Mouse (Mus musculus): ENCODE results near the gene Gfra1. TPM values are rescaled to one million over a fixed set of nuclear protein-coding genes. Genes with fewer than 3 reads are reported as not detected.

Gene Gfra1
- polyA plus RNA-seq, 1 experiment from 2014 or later: not detected

GRCm38 (mm10) chr19:58427348-58427747 lies 28.4 kb downstream of the Gfra1 start:
- no peak overlapping the region for H3K27ac ChIP-seq
- no peaks in the 10 kb centered on the region for H3K36me3 ChIP-seq (ENCODE audit: inconsistent target)
- 100% methylated on average over 2 of the region's 2 CpGs for whole genome bisulfite sequencing (ENCODE audit: missing documents)

GRCm38 (mm10) chr19:58424928-58425327 lies 30.8 kb downstream of the Gfra1 start:
- H3K36me3 ChIP-seq (ENCODE audit: inconsistent target): no peaks in the 10 kb centered on the region
- H3K79me2 ChIP-seq (ENCODE audit: inconsistent target): no peaks in the 10 kb centered on the region
- no peak overlapping the region for H3K4me3 ChIP-seq (ENCODE audit: inconsistent target)
- H3K27ac ChIP-seq: no peak overlapping the region
- 55% methylated on average over 2 of the region's 2 CpGs for WGBS (ENCODE audit: missing documents)

More at GRCm38 (mm10) chr19:58427348-58427747, 28.4 kb downstream of the Gfra1 start:
- no peaks in the 10 kb centered on the region for H3K79me2 ChIP-seq (ENCODE audit: inconsistent target)
- H3K4me3 ChIP-seq (ENCODE audit: inconsistent target): no peak overlapping the region

- Histone ChIP-seq H3K4me3 (ENCODE audit: inconsistent target) (no peak overlapping the region), H3K27ac (no peak overlapping the region), H3K79me2 (ENCODE audit: inconsistent target) (no peaks in the 10 kb centered on the region), H3K36me3 (ENCODE audit: inconsistent target) (no peaks in the 10 kb centered on the region)
- WGBS (ENCODE audit: missing documents): 96% methylated on average over 3 of the region's 3 CpGs
Observed at GRCm38 (mm10) chr19:58424179-58424578, 31.5 kb downstream of the Gfra1 start.

- Histone ChIP-seq H3K79me2 (ENCODE audit: inconsistent target) (no peaks in the 10 kb centered on the region), H3K4me3 (ENCODE audit: inconsistent target) (no peak overlapping the region), H3K27ac (no peak overlapping the region), H3K36me3 (ENCODE audit: inconsistent target) (no peaks in the 10 kb centered on the region)
- WGBS (ENCODE audit: missing documents): 82% methylated on average over 4 of the region's 4 CpGs
Observed at GRCm38 (mm10) chr19:58422916-58423493, 32.7 kb downstream of the Gfra1 start.

- Histone ChIP-seq H3K4me3 (ENCODE audit: inconsistent target) (no peak overlapping the region), H3K36me3 (ENCODE audit: inconsistent target) (no peaks in the 10 kb centered on the region), H3K79me2 (ENCODE audit: inconsistent target) (no peaks in the 10 kb centered on the region), H3K27ac (no peak overlapping the region)
- 92% methylated on average over 3 of the region's 3 CpGs for WGBS (ENCODE audit: missing documents)
Observed at GRCm38 (mm10) chr19:58419685-58420084, 36.0 kb downstream of the Gfra1 start.

- Histone ChIP-seq H3K36me3 (ENCODE audit: inconsistent target) (no peaks in the 10 kb centered on the region), H3K27ac (no peak overlapping the region), H3K4me3 (ENCODE audit: inconsistent target) (no peak overlapping the region), H3K79me2 (ENCODE audit: inconsistent target) (no peaks in the 10 kb centered on the region)
- 92% methylated on average over 3 of the region's 3 CpGs for WGBS (ENCODE audit: missing documents)
Observed at GRCm38 (mm10) chr19:58419278-58419677, 36.4 kb downstream of the Gfra1 start.

- no peak overlapping the region for H3K4me3 ChIP-seq (ENCODE audit: inconsistent target)
- WGBS (ENCODE audit: missing documents): 25% methylated on average over 4 of the region's 4 CpGs
Observed at GRCm38 (mm10) chr19:58415173-58415572, 40.5 kb downstream of the Gfra1 start.

GRCm38 (mm10) chr19:58414733-58415132 lies 41.0 kb downstream of the Gfra1 start:
- Histone ChIP-seq H3K36me3 (ENCODE audit: inconsistent target) (no peaks in the 10 kb centered on the region), H3K79me2 (ENCODE audit: inconsistent target) (no peaks in the 10 kb centered on the region), H3K4me3 (ENCODE audit: inconsistent target) (no peak overlapping the region), H3K27ac (no peak overlapping the region)

More at GRCm38 (mm10) chr19:58415173-58415572, 40.5 kb downstream of the Gfra1 start:
- no peaks in the 10 kb centered on the region for H3K36me3 ChIP-seq (ENCODE audit: inconsistent target)
- H3K27ac ChIP-seq: no peak overlapping the region
- H3K79me2 ChIP-seq (ENCODE audit: inconsistent target): no peaks in the 10 kb centered on the region

- H3K79me2 ChIP-seq (ENCODE audit: inconsistent target): no peaks in the 10 kb centered on the region
- WGBS (ENCODE audit: missing documents): 8% methylated on average over 8 of the region's 8 CpGs
Observed at GRCm38 (mm10) chr19:58413290-58413689, 42.4 kb downstream of the Gfra1 start.

GRCm38 (mm10) chr19:58412811-58413210 lies 42.9 kb downstream of the Gfra1 start:
- H3K4me3 ChIP-seq (ENCODE audit: inconsistent target): no peak overlapping the region
- no peak overlapping the region for H3K27ac ChIP-seq
- H3K79me2 ChIP-seq (ENCODE audit: inconsistent target): no peaks in the 10 kb centered on the region
- H3K36me3 ChIP-seq (ENCODE audit: inconsistent target): no peaks in the 10 kb centered on the region
- WGBS (ENCODE audit: missing documents): 19% methylated on average over 2 of the region's 3 CpGs

More at GRCm38 (mm10) chr19:58413290-58413689, 42.4 kb downstream of the Gfra1 start:
- H3K36me3 ChIP-seq (ENCODE audit: inconsistent target): no peaks in the 10 kb centered on the region
- H3K4me3 ChIP-seq (ENCODE audit: inconsistent target): no peak overlapping the region
- no peak overlapping the region for H3K27ac ChIP-seq

GRCm38 (mm10) chr19:58406726-58407125 lies 49.0 kb downstream of the Gfra1 start:
- no peaks in the 10 kb centered on the region for H3K36me3 ChIP-seq (ENCODE audit: inconsistent target)
- no peak overlapping the region for H3K27ac ChIP-seq
- no peaks in the 10 kb centered on the region for H3K79me2 ChIP-seq (ENCODE audit: inconsistent target)
- no peak overlapping the region for H3K4me3 ChIP-seq (ENCODE audit: inconsistent target)

- H3K36me3 ChIP-seq (ENCODE audit: inconsistent target): no peaks in the 10 kb centered on the region
- H3K27ac ChIP-seq: no peak overlapping the region
- no peaks in the 10 kb centered on the region for H3K79me2 ChIP-seq (ENCODE audit: inconsistent target)
- WGBS (ENCODE audit: missing documents): 29% methylated on average over 3 of the region's 3 CpGs
- no peak overlapping the region for H3K4me3 ChIP-seq (ENCODE audit: inconsistent target)
Observed at GRCm38 (mm10) chr19:58400224-58400623, 55.5 kb downstream of the Gfra1 start.

GRCm38 (mm10) chr19:58399166-58399565 lies 56.5 kb downstream of the Gfra1 start:
- no peak overlapping the region for H3K4me3 ChIP-seq (ENCODE audit: inconsistent target)
- no peaks in the 10 kb centered on the region for H3K36me3 ChIP-seq (ENCODE audit: inconsistent target)
- no peaks in the 10 kb centered on the region for H3K79me2 ChIP-seq (ENCODE audit: inconsistent target)
- 30% methylated on average over 6 of the region's 6 CpGs for WGBS (ENCODE audit: missing documents)
- no peak overlapping the region for H3K27ac ChIP-seq

GRCm38 (mm10) chr19:58396604-58396984 lies 59.1 kb downstream of the Gfra1 start:
- 98% methylated on average over 4 of the region's 4 CpGs for WGBS (ENCODE audit: missing documents)
- no peaks in the 10 kb centered on the region for H3K79me2 ChIP-seq (ENCODE audit: inconsistent target)
- H3K4me3 ChIP-seq (ENCODE audit: inconsistent target): no peak overlapping the region
- H3K36me3 ChIP-seq (ENCODE audit: inconsistent target): no peaks in the 10 kb centered on the region
- H3K27ac ChIP-seq: no peak overlapping the region

- no peak overlapping the region for H3K27ac ChIP-seq
- H3K36me3 ChIP-seq (ENCODE audit: inconsistent target): no peaks in the 10 kb centered on the region
- H3K4me3 ChIP-seq (ENCODE audit: inconsistent target): no peak overlapping the region
- H3K79me2 ChIP-seq (ENCODE audit: inconsistent target): no peaks in the 10 kb centered on the region
- WGBS (ENCODE audit: missing documents): 81% methylated on average over 15 of the region's 16 CpGs
Observed at GRCm38 (mm10) chr19:58395785-58396603, 59.7 kb downstream of the Gfra1 start.
